Mouse (Mus musculus): ENCODE results near the gene Cttnbp2. TPM values are rescaled to one million over a fixed set of nuclear protein-coding genes. Genes with fewer than 3 reads are reported as not detected.
A peak's percentile ranks its signal among the peaks of the same experiment; 100 is the strongest.

The Cttnbp2 gene
- polyA plus RNA-seq, 1 experiment from 2014 or later, result 51.8 TPM

- Histone ChIP-seq H3K9me3 (ENCODE audit: control insufficient read depth, low read length) (no peaks in the 10 kb centered on the region), H3K27ac (replicated peaks; ENCODE audit: low read depth, low read length) (no peak overlapping the region)
- WGBS, result 59% methylated on average over 5 of the region's 5 CpGs
Measured at GRCm38 (mm10) chr6:18448078-18448477, 66.6 kb downstream of the Cttnbp2 start.

DNA sequence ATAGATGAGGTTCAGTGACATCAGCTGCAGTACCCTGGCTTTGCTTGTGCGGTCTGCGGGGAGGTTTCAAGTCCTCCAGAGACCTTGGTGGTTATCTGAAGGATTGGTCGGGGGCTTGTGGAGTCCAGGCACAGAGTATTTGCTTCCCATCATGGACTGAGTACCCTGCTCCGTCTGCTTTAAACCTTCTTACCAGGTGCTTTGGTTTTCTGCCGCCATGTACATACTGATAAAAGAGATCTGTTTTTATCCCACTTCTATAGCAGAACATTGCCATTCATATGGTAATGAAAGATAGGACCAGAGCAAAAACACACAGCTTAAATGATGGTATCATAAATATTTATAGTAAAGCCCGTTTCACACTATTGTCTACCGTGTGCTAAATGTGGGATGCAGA, 67.7 kb downstream of the Cttnbp2 start:
- Histone ChIP-seq H3K4me3 (replicated peaks; ENCODE audit: low read depth, low read length) (no peak overlapping the region), H3K36me3 (ENCODE audit: control insufficient read depth, insufficient read depth, low read length) (0 out of 2 replicates have a peak, but pooled peaks cover 3% of the 10 kb centered on the region), H3K9ac (replicated peaks; ENCODE audit: low read length) (no peak overlapping the region), H3K4me1 (ENCODE audit: control insufficient read depth, insufficient read depth, low read length) (peaks cover 12% of the 10 kb centered on the region), H3K27ac (replicated peaks; ENCODE audit: low read depth, low read length) (peak overlapping the region; percentile 75), H3K9me3 (ENCODE audit: control insufficient read depth, low read length) (no peaks in the 10 kb centered on the region), H3K27me3 (ENCODE audit: control insufficient read depth, insufficient read depth, low read length) (no peaks in the 10 kb centered on the region), H3K4me2 (ENCODE audit: low read length) (no peak overlapping the region)
- WGBS, result 12% methylated on average over 7 of the region's 7 CpGs
- ATAC-seq (ENCODE audit: low FRiP score, low TSS enrichment) (peak; percentile 58), DNase-seq (peak; percentile 41)

More at GRCm38 (mm10) chr6:18448078-18448477, 66.6 kb downstream of the Cttnbp2 start:
- 0 out of 2 replicates have a peak, but pooled peaks cover 3% of the 10 kb centered on the region for H3K36me3 ChIP-seq (ENCODE audit: control insufficient read depth, insufficient read depth, low read length)
- peaks cover 12% of the 10 kb centered on the region for H3K4me1 ChIP-seq (ENCODE audit: control insufficient read depth, insufficient read depth, low read length)
- H3K27me3 ChIP-seq (ENCODE audit: control insufficient read depth, insufficient read depth, low read length), result no peaks in the 10 kb centered on the region
- H3K4me2 ChIP-seq (ENCODE audit: low read length), result no peak overlapping the region
- no peak overlapping the region for H3K4me3 ChIP-seq (replicated peaks; ENCODE audit: low read depth, low read length)
- DNase-seq (no peak), ATAC-seq (ENCODE audit: low FRiP score, low TSS enrichment) (no peak)
- no peak overlapping the region for H3K9ac ChIP-seq (replicated peaks; ENCODE audit: low read length)

- Histone ChIP-seq H3K27ac (replicated peaks; ENCODE audit: low read depth, low read length) (peak overlapping the region; percentile 52), H3K9ac (replicated peaks; ENCODE audit: low read length) (no peak overlapping the region), H3K4me2 (ENCODE audit: low read length) (no peak overlapping the region), H3K4me3 (replicated peaks; ENCODE audit: low read depth, low read length) (no peak overlapping the region), H3K9me3 (ENCODE audit: control insufficient read depth, low read length) (no peaks in the 10 kb centered on the region), H3K27me3 (ENCODE audit: control insufficient read depth, insufficient read depth, low read length) (no peaks in the 10 kb centered on the region), H3K36me3 (ENCODE audit: control insufficient read depth, insufficient read depth, low read length) (0 out of 2 replicates have a peak, but pooled peaks cover 3% of the 10 kb centered on the region), H3K4me1 (ENCODE audit: control insufficient read depth, insufficient read depth, low read length) (peaks cover 12% of the 10 kb centered on the region)
- ATAC-seq (ENCODE audit: low FRiP score, low TSS enrichment), result no peak
- peak; percentile 49 for DNase-seq
- WGBS, result 64% methylated on average over 3 of the region's 3 CpGs
Measured at GRCm38 (mm10) chr6:18446359-18446758, 68.3 kb downstream of the Cttnbp2 start.

- 23% methylated on average over 4 of the region's 4 CpGs for WGBS
- Histone ChIP-seq H3K9ac (replicated peaks; ENCODE audit: low read length) (no peak overlapping the region), H3K9me3 (ENCODE audit: control insufficient read depth, low read length) (no peaks in the 10 kb centered on the region), H3K27me3 (ENCODE audit: control insufficient read depth, insufficient read depth, low read length) (no peaks in the 10 kb centered on the region), H3K4me2 (ENCODE audit: low read length) (no peak overlapping the region), H3K27ac (replicated peaks; ENCODE audit: low read depth, low read length) (peak overlapping the region; percentile 66; the same call in 1 of the 2 replicates), H3K36me3 (ENCODE audit: control insufficient read depth, insufficient read depth, low read length) (0 out of 2 replicates have a peak, but pooled peaks cover 3% of the 10 kb centered on the region), H3K4me3 (replicated peaks; ENCODE audit: low read depth, low read length) (no peak overlapping the region), H3K4me1 (ENCODE audit: control insufficient read depth, insufficient read depth, low read length) (peaks cover 12% of the 10 kb centered on the region)
- ATAC-seq (ENCODE audit: low FRiP score, low TSS enrichment) (peak; percentile 56; the same call in 1 of the 2 replicates), DNase-seq (peak; percentile 69)
Measured at GRCm38 (mm10) chr6:18445747-18446146, 68.9 kb downstream of the Cttnbp2 start.

GRCm38 (mm10) chr6:18442303-18442702, 72.3 kb downstream of the Cttnbp2 start:
- DNase-seq, result no peak
- Histone ChIP-seq H3K27me3 (ENCODE audit: control insufficient read depth, insufficient read depth, low read length) (no peaks in the 10 kb centered on the region), H3K27ac (replicated peaks; ENCODE audit: low read depth, low read length) (no peak overlapping the region), H3K4me1 (ENCODE audit: control insufficient read depth, insufficient read depth, low read length) (peaks cover 8% of the 10 kb centered on the region), H3K4me3 (replicated peaks; ENCODE audit: low read depth, low read length) (no peak overlapping the region), H3K36me3 (ENCODE audit: control insufficient read depth, insufficient read depth, low read length) (0 out of 2 replicates have a peak, but pooled peaks cover 3% of the 10 kb centered on the region), H3K9me3 (ENCODE audit: control insufficient read depth, low read length) (no peaks in the 10 kb centered on the region), H3K9ac (replicated peaks; ENCODE audit: low read length) (no peak overlapping the region), H3K4me2 (ENCODE audit: low read length) (no peak overlapping the region)
- 84% methylated on average over 3 of the region's 3 CpGs for WGBS
- no peak for ATAC-seq (ENCODE audit: low FRiP score, low TSS enrichment)

DNA sequence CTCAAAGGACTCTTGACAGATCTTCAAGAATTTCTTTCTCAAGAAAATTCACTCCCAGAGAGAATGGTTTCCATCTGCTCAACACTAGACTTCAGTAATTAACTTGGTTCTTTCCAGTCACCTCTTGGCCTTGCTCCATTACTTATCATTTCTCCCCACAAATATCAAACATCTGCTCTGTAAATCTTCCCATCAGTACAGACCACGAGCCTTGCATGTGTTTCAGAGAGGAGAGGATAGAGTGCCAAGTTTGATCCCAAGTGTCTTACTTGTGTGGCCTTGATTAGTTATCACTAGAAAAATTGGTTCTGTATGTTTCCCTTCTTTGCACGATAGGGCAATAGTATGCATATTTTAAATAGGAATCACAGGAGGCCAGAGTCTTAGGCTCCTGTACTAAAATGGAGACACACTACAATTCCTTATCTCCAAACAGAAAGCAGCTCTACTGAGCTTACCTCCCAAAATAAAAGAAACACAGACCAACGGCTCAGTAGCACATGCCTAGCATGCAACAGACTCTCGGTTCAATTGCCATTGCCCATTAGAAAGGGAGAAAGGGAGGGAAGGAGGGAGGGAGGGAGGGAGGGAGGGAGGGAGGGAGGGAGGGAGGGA, 73.6 kb downstream of the Cttnbp2 start:
- 65% methylated on average over 4 of the region's 4 CpGs for WGBS
- DNase-seq, result no peak

GRCm38 (mm10) chr6:18436127-18436812, 78.4 kb downstream of the Cttnbp2 start:
- H3K36me3 ChIP-seq (ENCODE audit: control insufficient read depth, insufficient read depth, low read length), result peaks cover 10% of the 10 kb centered on the region; the same call in 1 of the 2 replicates
- DNase-seq (no peak), ATAC-seq (ENCODE audit: low FRiP score, low TSS enrichment) (no peak)
- H3K4me2 ChIP-seq (ENCODE audit: low read length), result no peak overlapping the region
- 69% methylated on average over 4 of the region's 4 CpGs for WGBS
- no peak overlapping the region for H3K27ac ChIP-seq (replicated peaks; ENCODE audit: low read depth, low read length)
- H3K27me3 ChIP-seq (ENCODE audit: control insufficient read depth, insufficient read depth, low read length), result no peaks in the 10 kb centered on the region
- no peaks in the 10 kb centered on the region for H3K9me3 ChIP-seq (ENCODE audit: control insufficient read depth, low read length)
- no peaks in the 10 kb centered on the region for H3K4me1 ChIP-seq (ENCODE audit: control insufficient read depth, insufficient read depth, low read length)
- H3K9ac ChIP-seq (replicated peaks; ENCODE audit: low read length), result no peak overlapping the region
- no peak overlapping the region for H3K4me3 ChIP-seq (replicated peaks; ENCODE audit: low read depth, low read length)

More for the DNA sequence above, 73.6 kb downstream of the Cttnbp2 start:
- Histone ChIP-seq H3K9ac (replicated peaks; ENCODE audit: low read length) (no peak overlapping the region), H3K4me1 (ENCODE audit: control insufficient read depth, insufficient read depth, low read length) (0 out of 2 replicates have a peak, but pooled peaks cover 3% of the 10 kb centered on the region), H3K4me3 (replicated peaks; ENCODE audit: low read depth, low read length) (no peak overlapping the region), H3K4me2 (ENCODE audit: low read length) (no peak overlapping the region), H3K36me3 (ENCODE audit: control insufficient read depth, insufficient read depth, low read length) (no peaks in the 10 kb centered on the region), H3K27me3 (ENCODE audit: control insufficient read depth, insufficient read depth, low read length) (no peaks in the 10 kb centered on the region), H3K9me3 (ENCODE audit: control insufficient read depth, low read length) (no peaks in the 10 kb centered on the region), H3K27ac (replicated peaks; ENCODE audit: low read depth, low read length) (no peak overlapping the region)
- no peak for ATAC-seq (ENCODE audit: low FRiP score, low TSS enrichment)

- Histone ChIP-seq H3K36me3 (ENCODE audit: control insufficient read depth, insufficient read depth, low read length) (peaks cover 10% of the 10 kb centered on the region; the same call in 1 of the 2 replicates), H3K9ac (replicated peaks; ENCODE audit: low read length) (no peak overlapping the region), H3K9me3 (ENCODE audit: control insufficient read depth, low read length) (no peaks in the 10 kb centered on the region), H3K27me3 (ENCODE audit: control insufficient read depth, insufficient read depth, low read length) (no peaks in the 10 kb centered on the region), H3K4me3 (replicated peaks; ENCODE audit: low read depth, low read length) (no peak overlapping the region), H3K4me2 (ENCODE audit: low read length) (no peak overlapping the region), H3K4me1 (ENCODE audit: control insufficient read depth, insufficient read depth, low read length) (no peaks in the 10 kb centered on the region), H3K27ac (replicated peaks; ENCODE audit: low read depth, low read length) (no peak overlapping the region)
- DNase-seq, result no peak
- no peak for ATAC-seq (ENCODE audit: low FRiP score, low TSS enrichment)
- WGBS, result 93% methylated on average over 16 of the region's 16 CpGs
Measured at GRCm38 (mm10) chr6:18434828-18435531, 79.7 kb downstream of the Cttnbp2 start.

Measured in midbrain, embryonic 14.5 days (tissue).